Mouse (Mus musculus) B cell, adult 62 days (primary cell): ENCODE measurements around the gene Vip. TPM values are rescaled to one million over a fixed set of nuclear protein-coding genes. Genes with fewer than 3 reads are reported as not detected.

Source experiments
- total RNA-seq: library from RNA; stranded (reverse); gene quantifications from 4 replicates; pipeline ENCODE4 v1.2.4, GENCODE M21; 2023

The Vip gene
- total RNA-seq, result not detected in 4 replicates

GRCm38 (mm10) chr10:5639112-5639511 is at the start of gene Vip:
Vip (plus strand) TSS chr10:5639218.

GRCm38 (mm10) chr10:5593464-5593863 is 45.6 kb upstream of the Vip start, which contains the start of gene Myct1:
Myct1 (plus strand) TSS chr10:5593775.

Other genes starting within 250 kb of the Vip start
- 47.3 to 52.3 TPM (median 51.4 TPM) in 4 replicates for gene Syne1, start 87.7 kb upstream of the Vip start, total RNA-seq
- not detected in 4 replicates for gene Myct1, start 45.4 kb upstream of the Vip start, total RNA-seq
- 3.9 to 7.9 TPM (median 5.7 TPM) in 4 replicates for gene Fbxo5, start 166.4 kb downstream of the Vip start, total RNA-seq
- gene Mtrf1l, start 184.7 kb downstream of the Vip start, total RNA-seq, result 20.7 to 23.0 TPM (median 22.2 TPM) in 4 replicates